Mouse (Mus musculus) liver, embryonic 14.5 days (tissue): ENCODE data around the gene Wrap53. TPM values are rescaled to one million over a fixed set of nuclear protein-coding genes. Genes with fewer than 3 reads are reported as not detected.
"Not testable (repeated sequence)": the region's sequence is repeated elsewhere in the genome, so short reads cannot be mapped to it uniquely, and the experiment has no call there.

Experiments used
- ATAC-seq: fragments of 200-750 bp; cut with Nextera tagmentation; 2 replicates; pipeline ENCODE4 v1.8.0; 2017; ENCODE audit warnings: moderate number of reproducible peaks, mild to moderate bottlenecking, moderate library complexity; ENCODE audit not compliant: insufficient read depth
- DNase-seq, 3 experiments: peaks; one replicate each; pipeline ENCODE4 v3.0.0-alpha.2; 2012 to 2013; ENCODE audit warnings: low read depth in 3 of 3, low spot score in 3 of 3
- H3K27ac ChIP-seq: fragments of 300-500 bp; sonication (generic); 2 replicates; pipeline ENCODE4 v1.5.1; 2014; ENCODE audit warnings: moderate library complexity, mild to moderate bottlenecking, control low read depth, inconsistent platforms
- H3K27me3 ChIP-seq: fragments of 300-500 bp; sonication (generic); 2 replicates; pipeline ENCODE4 v1.6.1; 2014; ENCODE audit warnings: mild to moderate bottlenecking, low read length, moderate library complexity; ENCODE audit not compliant: control insufficient read depth, insufficient read depth
- H3K36me3 ChIP-seq: fragments of 300-500 bp; sonication (generic); replicated peaks from 2 replicates; pipeline ENCODE4 v1.6.1; 2014; ENCODE audit warnings: low read depth; ENCODE audit not compliant: control insufficient read depth, insufficient read depth
- H3K4me1 ChIP-seq, 2 experiments: fragments of 200-500 bp in 1 of 2; fragments of 300-500 bp in 1 of 2; sonication (generic) in 1 of 2; replicated peaks; 2 replicates each; pipeline ENCODE4 v1.6.1; 2012 to 2014; ENCODE audit warnings: antibody characterized with exemption in 1 of 2, inconsistent platforms in 1 of 2, low read length in 1 of 2; ENCODE audit not compliant: control insufficient read depth in 2 of 2, insufficient read depth in 2 of 2
- H3K4me2 ChIP-seq: fragments of 300-500 bp; sonication (generic); 2 replicates; pipeline ENCODE4 v1.6.1; 2014; ENCODE audit warnings: low read depth, mild to moderate bottlenecking, control low read depth, moderate library complexity
- H3K4me3 ChIP-seq, 2 experiments: fragments of 200-500 bp in 1 of 2; fragments of 300-500 bp in 1 of 2; sonication (generic) in 1 of 2; 2 replicates each; pipeline ENCODE4 v1.5.1; 2012 to 2014; ENCODE audit warnings: low read depth in 2 of 2, low read length in 2 of 2, mild to moderate bottlenecking in 2 of 2, control low read depth in 1 of 2, inconsistent platforms in 1 of 2, moderate library complexity in 1 of 2; ENCODE audit not compliant: insufficient read depth in 1 of 2
- H3K9ac ChIP-seq: fragments of 300-500 bp; sonication (generic); replicated peaks from 2 replicates; pipeline ENCODE4 v1.6.1; 2014; ENCODE audit warnings: mild to moderate bottlenecking, control low read depth, moderate library complexity
- H3K9me3 ChIP-seq: fragments of 300-500 bp; sonication (generic); 2 replicates; pipeline ENCODE4 v1.6.1; 2016; ENCODE audit warnings: low read length, mixed read lengths; ENCODE audit not compliant: control insufficient read depth
- CTCF ChIP-seq: IDR thresholded peaks from 2 replicates; pipeline ENCODE4 v1.5.1; 2016; ENCODE audit warnings: antibody characterized with exemption, low read depth, control low read depth
- EP300 ChIP-seq: IDR thresholded peaks from 2 replicates; pipeline ENCODE4 v1.6.1; 2016; ENCODE audit warnings: antibody characterized with exemption, low read depth
- WGBS: fragments of 180-500 bp; shearing (Covaris S2); extraction: QIAGEN DNeasy Blood & Tissue Kit; methylation state at CpG from one replicate; pipeline ENCODE4 v1.1.7; 2014; ENCODE audit not compliant: insufficient replicate concordance; 5-methylcytosine and 5-hydroxymethylcytosine counted together
- polyA plus RNA-seq, 2 experiments: library from polyadenylated mRNA; depleted of rRNA in 1 of 2; stranded (reverse) in 1 of 2; unstranded in 1 of 2; fragments of >200 nt; fragmentation: Nextera tagmentation in 1 of 2; extraction: Ambion mirVana in 1 of 2; gene quantifications; 2 replicates each; pipeline versions ENCODE4 v1.2.1 to v1.2.3; 2012 to 2014

Gene Wrap53
- polyA plus RNA-seq, 2 experiments = 10.8 to 14.8 TPM

DNA sequence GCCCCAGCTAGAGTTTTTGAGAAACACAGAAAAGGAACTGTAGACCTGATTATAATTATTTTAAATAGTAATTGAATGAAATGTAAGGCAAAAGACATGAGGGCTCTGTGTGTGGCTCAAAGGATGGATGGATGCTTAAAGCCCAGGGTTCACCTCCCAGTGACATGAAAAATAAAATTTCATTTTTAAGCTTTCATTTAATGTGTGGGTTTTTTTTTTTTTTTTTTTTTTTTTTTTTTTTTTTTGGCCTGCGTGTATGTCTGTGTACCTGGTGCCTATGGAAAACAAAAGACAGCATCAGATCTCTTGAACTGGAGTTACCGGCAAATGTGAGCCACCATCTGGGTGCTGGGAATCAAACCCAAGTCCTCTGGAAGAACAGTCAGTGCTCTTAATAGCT, 39.4 kb downstream of the Wrap53 start:
- Histone ChIP-seq H3K4me1 (peaks cover 0 to 3% of the 10 kb centered on the region in 2 experiments; a peak in 1 of 4 replicates), H3K27ac (no peak overlapping the region), H3K9me3 (no peaks in the 10 kb centered on the region), H3K4me3 (no peak overlapping the region), H3K36me3 (no peaks in the 10 kb centered on the region), H3K9ac (no peak overlapping the region), H3K4me2 (no peak overlapping the region), H3K27me3 (no peaks in the 10 kb centered on the region)
- TF ChIP-seq CTCF = no peak
- no peak for TF ChIP-seq EP300
- DNase-seq (no peak), ATAC-seq (no peak)
- WGBS = 76% methylated on average over 2 of the region's 2 CpGs

DNA sequence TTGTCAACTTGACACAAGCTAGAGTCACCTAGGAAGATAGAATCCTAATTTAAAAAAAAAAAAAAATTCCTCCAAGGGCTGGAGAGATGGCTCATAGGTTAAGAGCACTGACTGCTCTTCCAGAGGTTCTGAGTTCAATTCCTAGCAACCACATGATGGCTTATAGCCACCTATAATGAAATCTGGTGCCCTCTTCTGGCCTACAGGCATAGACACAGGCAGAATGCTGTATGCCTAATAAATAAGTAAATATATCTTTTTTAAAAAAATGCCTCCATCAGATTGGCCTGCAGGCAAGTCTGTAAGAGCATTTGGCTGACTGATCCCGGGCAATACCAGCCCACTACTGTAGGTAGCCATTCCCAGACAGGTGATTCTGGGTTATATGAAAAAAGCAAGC, 45.1 kb downstream of the Wrap53 start:
- ATAC-seq (no peak), DNase-seq (no peak)
- H3K36me3 ChIP-seq = no peaks in the 10 kb centered on the region
- no peak for TF ChIP-seq EP300
- peak; percentile 32; the same call in 1 of the 2 replicates for TF ChIP-seq CTCF
- WGBS = 28% methylated on average over 1 of the region's 1 CpGs
- no peak overlapping the region for H3K4me2 ChIP-seq
- no peaks in the 10 kb centered on the region for H3K9me3 ChIP-seq
- no peaks in the 10 kb centered on the region for H3K27me3 ChIP-seq
- H3K27ac ChIP-seq = no peak overlapping the region
- no peak overlapping the region for H3K9ac ChIP-seq
- H3K4me1 ChIP-seq = peaks cover 0 to 3% of the 10 kb centered on the region in 2 experiments; a peak in 1 of 4 replicates
- no peak overlapping the region for H3K4me3 ChIP-seq

DNA sequence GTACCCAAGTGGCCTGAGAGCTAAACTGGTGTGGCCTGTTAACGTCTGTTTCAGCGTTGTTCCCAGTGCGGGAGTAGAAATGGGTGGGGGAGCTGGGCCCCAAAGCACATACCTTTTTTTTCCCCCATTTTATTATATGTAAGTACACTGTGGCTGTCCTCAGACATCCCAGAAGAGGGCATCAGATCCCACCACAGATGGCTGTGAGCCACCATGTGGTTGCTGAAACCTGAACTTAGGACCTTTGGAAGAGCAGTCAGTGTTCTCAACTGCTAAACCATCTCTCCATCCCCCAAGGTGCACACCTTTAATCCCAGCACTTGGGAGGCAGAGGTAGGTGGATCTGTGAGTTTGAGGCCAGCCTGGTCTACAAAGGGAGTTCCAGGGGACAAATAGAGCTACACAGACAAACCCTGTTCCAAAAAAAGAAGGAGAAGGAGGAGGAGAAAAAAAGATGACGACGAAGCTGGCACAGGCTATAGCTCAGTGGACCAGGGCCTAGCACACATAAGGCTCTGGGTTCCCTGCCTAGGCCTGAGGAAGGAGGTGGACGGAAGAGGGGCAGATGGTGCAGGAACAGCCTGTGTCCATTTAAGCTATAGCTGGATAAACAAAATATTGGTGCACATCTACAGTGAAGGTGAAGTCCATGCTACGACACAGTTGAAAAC, 47.4 kb downstream of the Wrap53 start:
- peaks cover 8% of the 10 kb centered on the region for H3K27me3 ChIP-seq
- TF ChIP-seq EP300 = no peak
- TF ChIP-seq CTCF = peak; percentile 39; the same call in 1 of the 2 replicates
- no peaks in the 10 kb centered on the region for H3K4me1 ChIP-seq
- no peaks in the 10 kb centered on the region for H3K36me3 ChIP-seq
- no peak overlapping the region for H3K4me3 ChIP-seq
- DNase-seq (no peak), ATAC-seq (no peak)
- H3K9me3 ChIP-seq = no peaks in the 10 kb centered on the region
- no peak overlapping the region for H3K4me2 ChIP-seq
- 64% methylated on average over 7 of the region's 7 CpGs for WGBS
- H3K27ac ChIP-seq = no peak overlapping the region
- H3K9ac ChIP-seq = no peak overlapping the region

DNA sequence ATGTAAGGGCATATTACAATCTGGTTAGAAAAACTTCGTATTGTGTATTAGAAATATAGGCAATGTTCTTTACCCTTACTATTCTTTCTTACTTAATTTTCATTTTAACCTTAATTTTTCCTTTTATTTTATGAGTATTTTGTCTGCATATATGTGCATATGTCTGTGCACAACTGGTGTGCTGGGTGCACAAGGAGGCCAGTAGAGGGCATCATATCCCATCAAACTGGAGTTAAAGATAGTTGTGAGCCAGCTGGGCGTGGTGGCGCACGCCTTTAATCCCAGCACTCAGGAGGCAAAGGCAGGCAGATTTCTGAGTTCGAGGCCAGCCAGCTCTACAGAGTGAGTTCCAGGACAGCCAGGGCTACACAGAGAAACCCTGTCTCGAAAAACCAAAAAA, 49.3 kb downstream of the Wrap53 start:
- WGBS = 70% methylated on average over 6 of the region's 6 CpGs
- H3K36me3 ChIP-seq = not testable (repeated sequence)

DNA sequence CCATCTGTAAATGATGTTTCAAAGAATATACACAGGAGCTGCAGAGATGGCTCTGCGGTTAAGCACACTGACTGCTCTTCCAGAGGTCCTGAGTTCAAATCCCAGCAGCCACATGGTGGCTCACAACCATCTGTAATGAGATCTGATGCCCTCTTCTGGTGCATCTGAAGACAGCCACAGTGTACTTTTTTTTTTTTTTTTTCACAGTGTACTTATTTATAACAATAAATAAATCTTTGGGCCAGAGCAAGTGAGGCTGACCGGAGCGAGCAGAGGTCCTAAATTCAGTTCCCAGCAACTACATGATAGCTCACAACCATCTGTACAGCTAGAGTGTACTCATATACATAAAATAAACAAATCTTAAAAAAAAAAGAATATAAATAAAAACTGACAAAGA, 49.8 kb downstream of the Wrap53 start:
- WGBS = 83% methylated on average over 3 of the region's 3 CpGs
- not testable (repeated sequence) for H3K9ac ChIP-seq, H3K4me1 ChIP-seq, H3K27ac ChIP-seq, H3K4me3 ChIP-seq, H3K4me2 ChIP-seq, ATAC-seq, H3K36me3 ChIP-seq, DNase-seq, H3K9me3 ChIP-seq
- H3K27me3 ChIP-seq = peaks cover 16% of the 10 kb centered on the region

More for the DNA sequence above, 49.3 kb downstream of the Wrap53 start:
- H3K9ac ChIP-seq, ATAC-seq, H3K4me3 ChIP-seq, H3K9me3 ChIP-seq, H3K4me1 ChIP-seq, H3K4me2 ChIP-seq, DNase-seq, H3K27ac ChIP-seq: not testable (repeated sequence)
- peaks cover 16% of the 10 kb centered on the region for H3K27me3 ChIP-seq
- TF ChIP-seq CTCF = peak; percentile 57
